Mouse (Mus musculus): Measurements from ENCODE around the gene Spdye4a.
A peak's percentile ranks its signal among the peaks of the same experiment; 100 is the strongest.
"Not testable (repeated sequence)": the region's sequence is repeated elsewhere in the genome, so short reads cannot be mapped to it uniquely, and the experiment has no call there.

The Spdye4a gene

DNA sequence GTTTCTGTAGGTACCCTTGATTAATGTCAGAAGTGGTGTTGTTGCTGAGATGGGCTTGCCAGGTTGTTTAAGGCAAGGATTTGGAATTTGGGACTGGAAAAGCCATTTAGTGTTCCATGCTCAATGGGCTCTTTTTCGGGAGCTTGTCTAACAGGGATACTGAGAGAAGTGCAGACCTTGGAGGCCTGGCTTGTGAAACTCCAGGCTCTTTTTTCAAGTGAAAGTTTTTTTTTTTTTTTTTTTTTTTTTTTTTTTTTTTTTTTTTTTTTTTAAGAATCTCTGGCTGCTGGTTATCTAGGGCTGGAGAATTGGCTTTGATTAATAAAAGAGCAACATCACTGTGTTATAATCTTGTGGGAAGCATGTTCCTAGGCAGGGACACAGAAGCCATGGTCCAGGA lies 4.4 kb downstream of the Spdye4a start:
- no peak for DNase-seq

DNA sequence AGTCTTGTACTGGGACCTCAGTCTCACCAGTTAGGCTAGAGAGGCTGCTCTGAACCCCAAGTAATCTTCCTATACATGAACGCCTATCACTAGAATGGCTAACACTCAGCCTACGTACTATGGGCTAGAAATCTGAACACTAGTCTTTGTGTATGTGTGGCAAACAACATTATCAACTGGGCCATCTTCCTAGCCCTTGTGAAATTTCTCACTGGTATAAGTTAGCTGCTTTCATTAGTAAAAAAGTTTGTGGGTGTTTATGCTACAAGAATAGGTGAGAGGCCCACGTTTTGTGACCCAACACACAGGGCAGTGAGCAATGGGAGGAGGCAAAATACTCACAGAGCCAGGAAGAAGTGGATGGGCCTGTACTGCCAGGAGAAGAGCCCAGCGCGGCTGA lies 5.7 kb downstream of the Spdye4a start:
- no peak for DNase-seq

DNA sequence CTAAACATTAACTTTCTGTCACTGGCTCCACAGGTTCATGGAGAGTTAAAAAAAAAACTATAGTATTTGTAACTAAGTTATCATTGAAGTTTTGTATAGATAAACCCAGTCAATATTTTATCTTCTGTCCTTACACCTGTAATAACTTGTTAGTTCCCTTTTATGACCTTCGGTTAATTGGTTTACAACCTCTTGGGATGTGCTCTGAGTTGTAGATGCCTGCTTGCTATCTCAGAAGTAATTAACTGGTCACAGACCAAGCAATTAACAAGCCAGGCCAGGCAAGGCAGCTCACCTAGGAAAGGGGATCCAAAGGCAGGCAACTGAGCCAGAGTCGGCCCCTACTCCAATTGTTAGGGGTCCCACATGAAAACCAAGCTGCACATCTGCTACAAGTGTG lies 12.9 kb downstream of the Spdye4a start:
- DNase-seq, result no peak

DNA sequence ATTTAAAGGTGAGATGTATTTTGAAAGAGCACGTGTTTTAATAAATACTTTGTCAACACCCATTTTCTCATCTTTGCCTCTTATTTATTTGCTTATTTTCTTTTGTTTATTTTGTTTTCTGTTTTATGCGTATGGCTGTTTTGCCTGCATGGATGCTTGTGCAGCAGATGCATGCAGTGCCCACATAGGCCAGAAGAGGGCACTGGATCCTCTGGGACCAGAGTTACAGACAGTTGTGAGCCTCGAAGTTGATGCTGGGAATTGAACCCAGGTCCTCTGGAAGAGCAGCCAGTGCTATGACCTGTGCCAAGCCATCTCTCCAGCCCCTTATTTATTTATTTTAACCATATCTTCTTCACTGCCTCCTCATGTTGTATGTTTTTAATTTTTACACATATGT lies 21.7 kb downstream of the Spdye4a start:
- no peak for DNase-seq

DNA sequence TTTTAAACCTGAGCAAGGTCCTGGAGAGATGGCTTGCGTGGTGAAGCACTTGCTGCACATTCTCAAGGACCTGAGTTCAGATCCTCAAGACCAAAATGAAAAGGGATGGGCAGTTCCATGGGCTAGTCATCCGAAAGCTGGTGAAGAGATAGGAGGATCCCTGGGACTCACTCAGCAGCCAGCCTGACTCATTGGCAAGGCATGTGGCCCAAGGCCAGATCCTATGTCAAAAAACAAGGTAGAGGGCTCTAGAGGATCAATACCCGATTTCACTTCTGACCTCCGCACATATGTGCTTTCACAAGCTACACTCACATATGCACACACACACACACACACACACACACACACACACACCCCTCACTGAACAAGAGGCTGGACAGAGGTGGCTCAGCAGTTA lies 30.2 kb downstream of the Spdye4a start:
- DNase-seq, result no peak

DNA sequence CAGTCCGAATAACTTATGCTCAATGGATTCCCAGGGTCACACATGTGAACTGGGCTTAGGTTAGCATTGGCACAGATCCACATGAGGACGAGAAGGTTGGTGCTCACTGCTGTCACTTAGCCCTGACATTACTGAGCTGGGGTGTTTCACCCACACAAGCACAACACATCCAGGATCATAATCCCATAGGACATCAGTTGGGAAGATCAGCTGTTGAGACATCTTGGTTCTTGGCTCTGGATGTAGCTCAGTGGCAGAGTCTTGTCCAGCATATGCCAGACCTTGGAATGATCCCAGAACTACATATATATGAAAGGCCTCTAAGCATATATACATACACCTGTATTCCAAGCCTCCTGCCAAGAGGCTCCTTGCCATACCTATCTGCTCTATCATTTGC lies 31.5 kb downstream of the Spdye4a start:
- DNase-seq, result no peak

DNA sequence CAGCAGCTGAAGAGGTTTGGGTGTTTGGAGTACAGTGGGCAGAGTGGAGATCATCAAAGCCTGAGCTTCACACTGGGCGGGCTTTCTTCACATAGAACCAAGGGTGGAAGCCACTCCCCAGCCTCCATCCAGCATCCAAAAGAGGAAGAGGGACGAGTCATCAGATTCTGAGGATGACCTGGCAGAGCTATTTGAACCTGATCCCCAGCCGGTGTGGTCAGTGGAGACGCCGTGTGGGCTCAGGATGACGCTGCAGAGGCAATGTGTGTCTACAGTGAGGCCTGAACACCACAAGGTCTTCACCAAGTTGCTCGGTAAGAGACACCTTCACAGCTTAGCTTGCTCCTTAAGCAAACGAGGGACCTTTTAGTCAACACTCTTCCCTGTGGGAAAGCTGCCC lies 31.9 kb downstream of the Spdye4a start:
- DNase-seq, result not testable (repeated sequence)

DNA sequence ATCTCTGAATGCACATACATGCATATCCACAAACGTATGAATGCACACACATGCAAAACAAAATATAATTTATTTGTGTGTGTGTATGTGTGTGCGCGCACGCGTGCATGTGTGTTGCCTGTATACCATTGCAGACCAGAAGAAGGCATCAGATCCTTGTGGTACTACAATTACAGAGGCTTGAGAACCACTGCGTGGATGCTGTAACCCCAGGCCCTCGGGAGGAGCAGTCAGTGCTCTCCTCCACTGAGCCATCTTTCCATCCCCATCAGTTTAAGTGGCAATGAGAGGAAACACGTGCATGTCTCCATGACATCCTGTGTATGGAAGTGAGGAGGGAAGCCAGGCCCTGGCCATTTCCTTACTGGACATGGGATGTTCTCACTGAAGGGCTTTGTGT lies 33.9 kb downstream of the Spdye4a start:
- no peak for DNase-seq

DNA sequence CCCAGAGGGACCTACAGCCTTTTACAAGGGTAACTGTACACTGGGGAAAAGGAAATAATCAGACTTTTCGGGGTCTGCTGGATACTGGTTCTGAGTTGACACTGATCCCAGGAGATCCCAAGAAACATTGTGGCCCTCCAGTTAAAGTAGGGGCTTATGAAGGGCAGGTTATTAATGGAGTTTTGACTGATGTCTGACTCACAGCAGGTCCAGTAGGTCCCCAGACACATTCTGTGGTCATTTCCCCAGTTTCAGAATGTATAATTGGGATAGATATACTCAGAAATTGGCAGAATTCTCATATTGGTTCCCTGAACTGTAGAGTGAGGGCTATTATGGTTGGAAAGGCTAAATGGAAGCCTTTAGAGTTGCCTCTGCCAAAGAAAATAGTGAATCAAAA lies 38.7 kb downstream of the Spdye4a start:
- DNase-seq, result not testable (repeated sequence)

DNA sequence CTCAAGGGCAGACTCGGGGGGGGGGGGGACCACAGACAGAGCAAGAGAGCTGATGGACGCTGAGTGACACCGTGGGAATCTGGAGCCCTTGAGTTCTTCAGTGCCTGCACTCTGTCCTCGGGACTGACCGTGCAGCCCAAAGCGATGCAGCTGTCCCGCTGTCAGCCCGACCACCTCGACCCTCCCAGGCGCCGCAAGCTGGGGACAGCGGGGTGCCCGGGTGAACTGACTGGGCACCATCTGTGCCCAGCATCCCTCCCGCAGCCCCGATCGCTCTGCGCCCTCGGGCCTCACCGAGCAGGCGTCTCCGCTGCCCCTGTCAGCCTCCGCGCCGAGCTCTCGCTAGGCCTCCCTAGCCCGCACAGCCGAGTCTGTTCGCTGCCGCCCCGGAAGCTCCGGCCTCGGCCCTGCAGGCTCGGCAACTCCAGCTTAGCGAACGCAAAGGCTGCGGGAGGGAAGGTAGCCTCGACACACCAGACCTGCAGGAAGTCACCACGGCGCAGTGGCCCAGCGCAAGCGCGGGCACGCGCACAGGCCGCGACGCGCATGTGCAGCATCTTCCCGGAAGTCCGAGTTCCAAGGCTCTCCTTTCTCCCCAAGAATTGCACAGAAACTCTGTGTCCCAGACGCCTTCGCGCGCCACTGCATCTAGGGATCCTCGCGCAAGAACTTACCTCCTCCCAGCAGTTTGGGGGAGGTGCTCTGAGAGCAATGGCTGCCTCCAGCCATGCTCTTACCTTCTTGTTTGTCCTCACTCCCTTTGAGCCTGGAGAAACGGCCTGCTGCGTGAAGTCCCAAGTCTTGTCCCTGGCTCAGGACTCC lies 46.2 kb downstream of the Spdye4a start, which contains the start of the genes Rbak and Spdye4b:
Gene Rbak (minus strand): TSS at position 521 of the 822 bp plus-strand sequence.
Gene Spdye4b (plus strand): TSS at position 763 of the 822 bp plus-strand sequence.
- peak; percentile 97 for DNase-seq

DNA sequence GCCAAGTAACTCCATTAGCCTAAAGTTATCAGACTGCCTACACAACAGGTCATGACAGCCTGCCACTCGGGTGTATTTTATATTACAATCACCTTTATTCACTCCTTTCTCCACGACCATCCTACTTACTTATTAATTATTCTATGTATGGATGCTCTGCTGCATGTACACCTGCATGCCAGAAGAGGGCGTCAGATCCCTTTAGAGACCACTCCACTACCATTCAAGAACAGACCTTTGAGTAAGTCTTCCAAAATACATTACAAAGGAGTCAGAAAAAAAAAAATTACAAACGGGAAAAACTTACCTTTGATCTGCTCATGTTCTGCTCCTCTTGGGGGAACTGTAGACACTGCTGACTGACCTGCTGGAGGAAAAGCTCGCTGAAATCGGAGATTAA lies 47.5 kb downstream of the Spdye4a start:
- DNase-seq, result no peak

DNA sequence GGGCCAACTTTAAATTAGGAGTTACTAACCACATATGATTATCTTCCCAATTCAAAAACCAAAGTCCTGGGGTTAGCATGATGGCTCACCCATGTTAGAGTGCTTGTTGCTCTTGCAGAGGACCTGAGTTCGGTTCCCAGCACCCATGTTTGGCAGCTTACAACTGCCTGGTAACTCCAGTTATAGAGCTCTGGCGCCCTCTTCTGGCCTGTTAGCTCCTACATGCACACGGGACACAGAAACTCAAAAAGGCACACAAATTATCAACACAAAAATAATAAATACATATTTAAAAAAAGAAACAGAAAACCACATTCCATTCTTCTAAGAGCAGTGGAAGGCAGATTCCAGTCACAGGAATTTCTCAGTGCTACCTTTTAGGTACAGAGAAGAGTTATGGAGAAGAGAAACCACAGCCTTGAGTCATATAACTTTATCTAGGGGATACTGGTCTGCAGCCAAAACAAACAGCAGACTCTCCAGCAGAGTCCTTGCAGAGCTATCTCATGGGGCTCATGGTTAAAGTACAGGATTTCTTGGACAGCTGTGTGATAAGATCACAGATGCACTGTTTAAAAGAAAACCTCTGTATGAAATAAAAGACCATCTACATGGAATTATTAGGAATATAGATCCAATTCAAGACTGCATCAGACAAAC lies 49.0 kb downstream of the Spdye4a start:
- no peak for DNase-seq

DNA sequence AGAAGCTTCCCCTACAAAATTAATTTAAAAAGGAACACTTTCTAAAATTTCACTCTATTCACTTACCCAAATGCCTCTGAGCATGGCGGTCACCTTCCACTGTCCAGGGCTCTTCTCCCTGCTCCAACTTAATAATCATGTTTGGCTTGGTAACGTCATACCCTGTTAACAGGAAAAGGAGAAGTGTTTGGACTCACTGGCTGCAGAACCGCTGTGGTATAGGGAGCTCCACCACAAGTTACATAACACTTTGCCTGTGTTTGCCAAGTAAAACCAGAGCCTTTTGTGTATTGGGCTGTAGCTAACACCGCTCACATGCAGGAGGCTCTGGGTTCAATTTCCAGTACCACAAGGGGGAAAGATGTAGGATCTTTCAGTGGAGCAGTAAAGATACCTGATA lies 50.7 kb downstream of the Spdye4a start:
- no peak for DNase-seq

Measured in right cerebral cortex, adult 18-20 months (tissue).